Mouse (Mus musculus) layer of hippocampus, adult 11-12 months (tissue): ENCODE data around the gene 0610040J01Rik.
"Not testable (repeated sequence)": the region's sequence is repeated elsewhere in the genome, so short reads cannot be mapped to it uniquely, and the experiment has no call there.

Experiments used
- DNase-seq: peaks from one replicate; pipeline ENCODE4 v3.0.0; 2022; ENCODE audit warnings: low spot score

0610040J01Rik gene

GRCm38 (mm10) chr5:63831054-63831453 is 18.9 kb downstream of the 0610040J01Rik start:
- no peak for DNase-seq

DNA sequence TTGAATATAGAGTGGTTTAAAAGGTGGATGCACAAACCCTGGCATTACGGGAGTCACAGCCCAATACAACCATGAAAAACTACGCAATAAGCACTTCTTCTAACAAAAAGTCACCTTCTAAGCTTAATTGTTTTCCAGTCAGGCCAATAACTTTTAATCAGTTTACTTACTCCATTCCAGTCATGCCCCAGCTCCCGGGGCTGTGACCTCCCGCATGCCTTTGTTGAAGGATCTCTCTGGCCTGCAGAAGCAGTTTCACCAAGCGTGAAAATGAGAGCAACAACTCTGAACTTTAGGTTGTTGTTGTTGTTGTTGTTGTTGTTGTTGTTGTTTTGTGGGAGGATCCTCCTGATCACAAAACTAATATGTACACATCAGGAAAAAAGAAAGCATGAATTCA is 21.8 kb downstream of the 0610040J01Rik start:
- no peak for DNase-seq

GRCm38 (mm10) chr5:63834435-63834834 is 22.3 kb downstream of the 0610040J01Rik start:
- DNase-seq = no peak

DNA sequence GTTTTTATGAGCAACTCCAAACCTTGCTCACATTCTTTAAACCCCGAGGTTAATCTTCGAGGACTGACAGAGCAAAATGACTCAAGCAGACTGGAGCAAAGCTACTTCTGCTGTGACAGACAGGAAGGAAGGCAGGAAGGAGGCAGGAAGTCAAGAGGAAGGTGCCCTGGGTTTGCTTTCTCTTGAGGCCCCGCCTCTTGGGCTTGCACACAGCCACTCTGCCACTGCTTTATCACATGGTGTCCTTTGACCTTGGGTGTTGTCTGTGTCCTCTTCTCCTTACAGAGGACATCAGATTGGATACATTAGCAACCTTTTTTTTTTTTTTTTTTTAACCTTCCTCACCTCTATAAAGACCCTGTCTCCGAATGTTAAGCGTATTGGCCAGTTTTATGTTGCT is 25.0 kb downstream of the 0610040J01Rik start:
- no peak for DNase-seq

DNA sequence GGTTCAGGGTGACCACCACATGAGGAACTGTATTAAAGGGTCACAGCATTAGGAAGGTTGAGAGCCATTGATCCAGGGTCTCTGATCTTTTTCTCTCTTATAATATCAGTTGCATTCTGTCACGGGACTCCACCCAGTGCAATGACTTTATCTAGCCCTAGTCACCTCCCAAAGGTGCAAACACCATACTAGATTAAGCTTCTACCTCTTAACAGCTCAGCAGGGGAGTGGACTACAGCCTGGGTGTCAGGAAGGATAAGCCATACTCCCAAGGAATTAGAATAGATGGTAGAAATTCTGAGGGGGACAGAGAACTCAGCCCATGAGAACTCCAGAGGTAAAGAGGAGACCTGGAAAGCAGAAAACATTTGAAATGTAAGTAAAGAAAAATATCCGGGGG is 25.7 kb downstream of the 0610040J01Rik start:
- no peak for DNase-seq

DNA sequence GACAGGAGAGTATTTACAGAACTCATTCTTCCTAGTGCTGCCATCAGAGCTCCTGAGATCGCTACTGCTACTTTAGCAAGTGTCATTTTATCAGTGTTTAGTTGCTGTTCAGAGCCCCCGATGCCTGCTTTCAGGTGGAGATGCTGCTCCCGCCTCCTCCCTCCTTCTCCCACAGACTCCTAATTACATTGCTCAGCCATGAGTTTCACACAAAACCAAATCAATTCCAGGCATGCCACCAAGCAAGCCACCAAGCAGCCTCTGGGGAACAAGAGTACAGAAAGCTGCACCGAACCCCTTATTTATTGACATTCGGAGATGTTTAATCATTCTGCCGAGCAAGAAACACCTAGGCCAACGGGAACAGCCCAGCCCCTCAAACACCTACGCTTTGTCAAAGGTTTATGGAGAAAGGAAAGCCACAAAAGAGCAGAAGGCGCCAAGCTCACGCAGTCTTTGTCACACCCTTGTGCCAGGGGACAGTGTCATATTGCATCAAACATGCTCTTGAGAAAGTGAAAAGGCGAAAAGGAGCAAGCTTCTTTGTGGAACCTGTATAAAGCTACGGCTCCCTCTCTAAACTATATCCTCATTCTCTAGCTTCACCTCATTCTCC is 27.7 kb downstream of the 0610040J01Rik start:
- no peak for DNase-seq

- no peak for DNase-seq
Observed at GRCm38 (mm10) chr5:63847080-63847479, 34.9 kb downstream of the 0610040J01Rik start.

DNA sequence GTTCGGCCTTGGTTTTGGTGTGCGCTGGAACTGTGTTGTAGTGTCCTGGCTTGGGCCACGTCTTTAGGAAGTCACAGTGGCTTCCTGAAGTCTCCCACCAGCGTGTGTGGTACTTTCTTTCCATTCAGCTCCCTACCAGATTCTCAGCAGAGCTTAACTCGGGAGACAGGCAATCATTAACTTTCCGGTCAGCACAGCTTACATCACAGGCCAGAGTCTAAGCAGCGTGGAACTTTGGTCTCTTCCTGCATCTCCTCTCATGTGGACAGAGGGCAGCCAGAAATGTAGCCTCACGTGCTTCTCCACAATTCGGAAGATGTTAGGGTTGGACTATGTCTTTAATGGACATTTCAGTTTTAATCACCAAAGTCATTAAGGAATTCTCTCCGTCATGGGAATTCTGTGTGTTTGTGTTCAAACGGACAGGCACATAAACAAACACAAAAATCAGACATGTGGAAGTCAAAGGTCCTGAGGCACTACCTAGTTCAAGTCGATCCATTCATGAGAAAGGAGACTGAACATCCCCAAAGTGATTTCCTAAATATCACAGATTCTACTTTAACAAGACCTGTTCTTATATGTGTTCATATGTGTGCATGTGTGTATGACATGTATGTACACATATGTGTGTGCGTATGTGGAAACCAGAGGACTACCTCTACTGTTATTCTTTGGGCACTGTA is 35.5 kb downstream of the 0610040J01Rik start:
- DNase-seq = no peak

DNA sequence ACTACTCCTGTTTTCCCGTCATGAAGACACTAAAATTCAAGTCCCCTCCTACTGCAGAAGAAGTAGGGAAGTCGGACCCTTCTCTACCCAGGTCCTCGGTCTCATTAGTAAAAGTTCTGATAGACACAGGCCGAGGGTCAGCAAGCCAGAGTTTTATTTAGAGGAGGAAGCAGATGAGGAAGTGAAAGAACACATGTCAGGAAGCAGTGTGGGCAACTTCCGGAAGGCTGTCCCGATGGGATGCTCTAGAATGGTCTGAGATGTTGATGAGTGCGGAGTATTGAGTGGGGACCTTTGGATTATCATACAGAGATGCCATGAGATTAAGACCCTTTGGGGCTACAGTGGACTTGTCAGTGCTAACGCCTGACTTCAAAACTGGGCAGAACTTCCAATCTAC is 46.7 kb downstream of the 0610040J01Rik start:
- peak; percentile 15 for DNase-seq

DNA sequence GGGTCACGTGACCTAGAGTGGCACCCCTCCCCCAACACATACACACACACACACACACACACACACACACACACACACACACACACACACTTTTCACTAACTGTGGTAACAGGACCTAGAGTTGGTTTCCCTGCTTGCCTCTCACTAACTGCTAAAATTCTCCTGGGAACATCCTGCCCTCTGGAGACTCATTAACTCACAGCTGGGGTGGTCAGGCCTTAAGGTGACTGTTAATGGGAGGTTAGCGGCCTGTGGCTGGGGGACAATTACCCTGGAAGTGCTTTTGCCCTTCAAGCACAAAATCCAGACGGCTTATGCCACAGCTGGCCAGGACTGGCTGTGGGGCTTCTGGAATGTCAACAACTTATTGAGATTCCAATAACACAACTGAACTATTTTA is 55.3 kb downstream of the 0610040J01Rik start:
- DNase-seq = no peak

DNA sequence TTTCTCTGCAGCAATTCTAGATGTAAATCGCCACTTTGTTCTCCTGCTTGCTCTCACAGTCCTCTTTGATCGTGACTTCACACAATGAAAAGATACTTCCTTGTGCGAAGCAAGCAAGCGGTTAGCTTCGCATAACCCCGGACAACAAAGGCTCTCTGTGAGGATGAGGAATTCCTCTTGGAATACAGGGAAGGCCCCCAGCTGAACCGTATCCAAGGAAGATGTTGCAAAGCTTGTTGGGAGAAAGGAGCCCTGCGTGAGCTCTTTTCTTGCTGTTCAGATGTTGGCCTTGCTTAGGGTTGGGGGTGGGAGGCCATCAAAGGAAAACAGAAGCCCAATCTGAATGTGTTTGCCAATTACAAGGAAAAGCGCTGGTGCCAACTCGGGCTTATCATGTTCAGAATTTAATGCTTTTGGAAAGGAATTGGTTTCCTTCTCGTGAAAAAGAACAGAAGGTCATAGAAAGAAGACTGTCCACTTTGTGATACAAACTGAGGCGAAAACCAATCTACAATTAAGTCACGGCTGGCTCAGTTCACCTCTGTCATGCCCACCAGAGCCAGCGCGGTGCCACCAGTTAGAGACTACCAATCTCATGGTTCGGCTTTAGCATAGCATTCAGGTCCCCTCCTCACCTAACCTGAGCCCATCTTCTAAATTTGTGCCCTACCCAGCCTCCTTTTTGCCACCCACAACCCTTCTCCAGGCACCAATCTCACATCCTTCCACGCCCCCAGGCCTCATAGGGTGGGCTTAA is 60.2 kb downstream of the 0610040J01Rik start:
- DNase-seq = peak; percentile 29

GRCm38 (mm10) chr5:63874880-63875279 is 62.7 kb downstream of the 0610040J01Rik start:
- no peak for DNase-seq

- no peak for DNase-seq
Observed at GRCm38 (mm10) chr5:63876081-63876480, 63.9 kb downstream of the 0610040J01Rik start.

GRCm38 (mm10) chr5:63879026-63879425 is 66.9 kb downstream of the 0610040J01Rik start:
- no peak for DNase-seq

GRCm38 (mm10) chr5:63886292-63886691 is 74.1 kb downstream of the 0610040J01Rik start:
- no peak for DNase-seq

GRCm38 (mm10) chr5:63886709-63887108 is 74.5 kb downstream of the 0610040J01Rik start:
- DNase-seq = peak; percentile 35

DNA sequence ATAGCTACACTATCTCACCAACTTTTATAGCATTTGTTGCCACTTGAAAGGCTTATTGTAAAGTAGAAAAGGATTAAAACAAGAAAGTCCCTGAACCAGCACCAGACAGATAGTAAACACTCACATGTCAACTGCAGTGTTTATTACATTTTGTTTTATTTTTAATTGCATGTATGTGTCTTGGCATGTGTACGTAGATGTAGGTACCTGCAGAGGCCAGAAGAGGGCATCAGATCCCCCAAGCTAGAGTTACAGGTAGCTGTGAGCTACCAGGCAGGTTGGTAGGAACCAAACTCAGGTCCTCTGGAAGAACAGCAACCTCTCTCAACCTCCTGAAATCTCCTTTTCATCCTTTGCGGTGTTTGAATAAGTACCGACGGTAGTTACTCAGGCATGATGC is 74.9 kb downstream of the 0610040J01Rik start:
- DNase-seq = no peak

DNA sequence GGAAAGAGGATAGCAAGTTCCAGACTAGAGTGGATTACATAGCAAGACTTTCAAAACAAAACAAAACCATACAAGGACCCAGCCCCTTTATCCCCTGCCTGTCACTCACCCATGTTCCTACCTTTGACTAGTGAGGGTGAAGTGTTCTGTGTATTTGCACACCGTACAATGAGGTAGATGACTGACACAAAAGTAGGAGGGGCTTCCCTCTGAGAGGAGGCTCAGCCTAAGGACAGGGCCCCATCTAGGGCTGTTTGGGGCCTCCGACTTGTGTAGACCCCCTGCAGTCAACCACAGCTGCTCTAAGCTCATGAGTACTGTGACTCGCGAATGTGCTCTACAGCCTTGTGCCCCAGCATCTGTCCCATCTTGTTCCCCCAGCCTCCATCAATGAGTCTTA is 79.1 kb downstream of the 0610040J01Rik start:
- no peak for DNase-seq

GRCm38 (mm10) chr5:63891912-63892311 is 79.7 kb downstream of the 0610040J01Rik start:
- no peak for DNase-seq

GRCm38 (mm10) chr5:63897001-63897819 is 85.0 kb downstream of the 0610040J01Rik start:
- not testable (repeated sequence) for DNase-seq

DNA sequence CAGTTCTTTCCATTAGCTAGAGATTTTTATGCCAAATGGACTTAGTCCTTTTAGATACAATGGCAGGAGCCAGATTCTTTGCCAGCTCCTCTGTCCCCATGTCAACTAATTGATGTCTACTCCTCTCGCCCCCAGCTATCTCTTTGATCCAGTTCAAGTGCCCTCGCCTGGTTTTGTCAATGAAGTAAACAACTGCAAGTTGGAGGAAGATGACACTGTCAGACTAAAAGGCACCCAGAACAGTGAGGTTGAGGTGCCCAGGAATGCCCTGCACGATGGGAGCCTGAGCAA is 85.6 kb downstream of the 0610040J01Rik start:
- DNase-seq = no peak

DNA sequence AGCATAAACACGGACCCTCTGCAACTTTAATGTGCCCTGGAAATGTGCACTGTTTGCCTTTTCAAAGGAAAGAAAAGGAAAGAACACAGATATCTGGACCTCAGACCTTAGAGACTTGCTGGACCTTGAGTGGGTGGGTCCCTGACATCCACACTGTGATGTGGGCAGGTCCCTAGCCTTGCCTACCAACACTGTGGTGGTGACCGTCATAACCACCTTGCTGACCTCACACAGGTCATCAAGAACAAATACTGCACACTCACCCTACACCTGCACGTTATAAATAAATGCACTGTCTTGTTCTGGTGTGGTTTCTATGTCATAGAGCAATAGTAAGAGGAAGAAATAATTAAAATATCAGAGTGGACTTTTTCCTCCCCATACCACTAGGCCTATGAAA is 91.2 kb downstream of the 0610040J01Rik start:
- DNase-seq = no peak
